Mouse (Mus musculus): Measurements from ENCODE around the gene Zfp710. TPM values are rescaled to one million over a fixed set of nuclear protein-coding genes. Genes with fewer than 3 reads are reported as not detected.

Gene Zfp710
- polyA plus RNA-seq, 1 experiment from 2014 or later, result 18.3 TPM

DNA sequence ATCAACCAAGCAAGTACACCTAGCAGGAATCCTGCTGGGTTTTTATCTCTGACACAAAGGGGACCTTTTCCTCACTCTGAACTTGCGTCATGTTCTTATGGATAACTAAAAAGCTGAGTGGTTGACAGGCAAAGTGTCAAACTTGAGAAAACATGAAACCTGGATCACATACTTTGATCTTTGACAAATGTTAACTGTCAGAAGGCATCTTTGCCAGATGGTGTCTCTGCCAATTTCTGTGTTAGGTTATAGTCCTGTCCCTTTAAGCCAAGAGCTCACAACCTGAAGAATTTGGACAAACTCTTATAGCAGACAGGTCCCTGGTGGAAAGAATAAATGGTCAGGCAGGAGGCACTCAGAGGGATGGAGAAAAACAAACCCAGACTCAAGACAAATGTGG is 113.8 kb downstream of the Zfp710 start:
- no peak overlapping the region for H3K9ac ChIP-seq
- ATAC-seq (ENCODE audit: low FRiP score), result no peak
- no peak overlapping the region for H3K4me3 ChIP-seq
- no peaks in the 10 kb centered on the region for H3K27me3 ChIP-seq
- no peaks in the 10 kb centered on the region for H3K36me3 ChIP-seq
- peaks cover 22% of the 10 kb centered on the region for H3K4me1 ChIP-seq (replicated peaks)
- H3K4me2 ChIP-seq, result no peak overlapping the region
- peaks cover 5% of the 10 kb centered on the region; the same call in 1 of the 2 replicates for H3K9me3 ChIP-seq
- H3K27ac ChIP-seq, result no peak overlapping the region
- 76% methylated on average over 1 of the region's 1 CpGs for WGBS

DNA sequence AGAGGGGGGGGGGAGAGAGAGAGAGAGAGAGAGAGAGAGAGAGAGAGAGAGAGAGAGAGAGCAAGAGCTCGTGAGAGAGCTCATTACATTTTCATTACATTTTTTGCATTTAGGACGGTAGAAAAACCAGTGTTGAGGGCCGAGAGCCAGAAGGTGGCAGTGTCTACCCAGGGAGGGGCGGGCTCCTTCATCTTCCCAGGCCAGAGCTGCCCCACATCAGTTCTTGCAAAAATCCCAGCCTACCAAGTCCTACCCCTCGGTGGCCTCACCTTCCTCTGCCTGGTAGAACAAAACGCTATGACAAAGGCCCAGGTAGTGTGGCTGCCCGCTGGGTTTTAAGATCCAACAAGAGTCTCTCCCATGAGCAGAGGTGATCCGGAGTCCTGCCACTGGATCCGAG is 116.2 kb downstream of the Zfp710 start:
- peaks cover 5% of the 10 kb centered on the region; the same call in 1 of the 2 replicates for H3K9me3 ChIP-seq
- no peak overlapping the region for H3K4me3 ChIP-seq
- H3K4me1 ChIP-seq (replicated peaks), result peaks cover 15% of the 10 kb centered on the region
- ATAC-seq (ENCODE audit: low FRiP score), result peak; percentile 71; the same call in 1 of the 2 replicates
- H3K27me3 ChIP-seq, result no peaks in the 10 kb centered on the region
- H3K9ac ChIP-seq, result no peak overlapping the region
- H3K27ac ChIP-seq, result no peak overlapping the region
- no peaks in the 10 kb centered on the region for H3K36me3 ChIP-seq
- H3K4me2 ChIP-seq, result 0 out of 2 replicates have a peak overlapping the region, but pooled peaks have one; percentile 15
- 13% methylated on average over 9 of the region's 9 CpGs for WGBS

Other genes starting within 250 kb of the Zfp710 start
- not detected in 2 replicates for gene Mesp1, start 231.0 kb upstream of the Zfp710 start, polyA plus RNA-seq (2015; fragmentation: Nextera tagmentation; extraction: Ambion mirVana)
- gene Mesp2, start 214.1 kb upstream of the Zfp710 start, polyA plus RNA-seq (2015; fragmentation: Nextera tagmentation; extraction: Ambion mirVana), result 0.74 and 0.93 TPM in 2 replicates
- gene Anpep, start 163.8 kb upstream of the Zfp710 start, polyA plus RNA-seq (2015; fragmentation: Nextera tagmentation; extraction: Ambion mirVana), result 4.3 and 4.4 TPM in 2 replicates
- gene Ap3s2, start 104.2 kb upstream of the Zfp710 start, polyA plus RNA-seq (2015; fragmentation: Nextera tagmentation; extraction: Ambion mirVana), result 51.0 and 51.2 TPM in 2 replicates
- 19.0 and 20.3 TPM in 2 replicates for gene Arpin, start 89.5 kb upstream of the Zfp710 start, polyA plus RNA-seq (2015; fragmentation: Nextera tagmentation; extraction: Ambion mirVana)
- 237 and 256 TPM in 2 replicates for gene Idh2, start 90.6 kb downstream of the Zfp710 start, polyA plus RNA-seq (2015; fragmentation: Nextera tagmentation; extraction: Ambion mirVana)
- 23.9 and 26.5 TPM in 2 replicates for gene Sema4b, start 162.0 kb downstream of the Zfp710 start, polyA plus RNA-seq (2015; fragmentation: Nextera tagmentation; extraction: Ambion mirVana)
- gene Cib1, start 208.0 kb downstream of the Zfp710 start, polyA plus RNA-seq (2015; fragmentation: Nextera tagmentation; extraction: Ambion mirVana), result 35.0 and 38.1 TPM in 2 replicates
- 4.1 and 5.3 TPM in 2 replicates for gene Gdpgp1, start 208.1 kb downstream of the Zfp710 start, polyA plus RNA-seq (2015; fragmentation: Nextera tagmentation; extraction: Ambion mirVana)
- gene Ttll13, start 221.6 kb downstream of the Zfp710 start, polyA plus RNA-seq (2015; fragmentation: Nextera tagmentation; extraction: Ambion mirVana), result 1.7 and 2.1 TPM in 2 replicates
- 60.3 and 62.3 TPM in 2 replicates for gene Ngrn, start 236.4 kb downstream of the Zfp710 start, polyA plus RNA-seq (2015; fragmentation: Nextera tagmentation; extraction: Ambion mirVana)
- gene Vps33b, start 244.8 kb downstream of the Zfp710 start, polyA plus RNA-seq (2015; fragmentation: Nextera tagmentation; extraction: Ambion mirVana), result 21.8 and 23.4 TPM in 2 replicates

Measured in hindbrain, embryonic 13.5 days (tissue).